Mouse (Mus musculus) left cerebral cortex, postnatal 4 days (tissue): ENCODE measurements at regions not wholly inside any gene's neighbourhood (a gene's known extent, or its start where the extent isn't known, plus 50 kb on each side); places are given as distances from the start of the nearest gene placed in this dataset.

Source experiments
- DNase-seq: peaks from one replicate; pipeline ENCODE4 v3.0.0-alpha.2; 2022
- intact Hi-C: fragments of 180-260 bp; cut with DNase I; formaldehyde crosslinking; loops from one replicate; pipeline ENCODE4 v1.15.1; 2025

DNA sequence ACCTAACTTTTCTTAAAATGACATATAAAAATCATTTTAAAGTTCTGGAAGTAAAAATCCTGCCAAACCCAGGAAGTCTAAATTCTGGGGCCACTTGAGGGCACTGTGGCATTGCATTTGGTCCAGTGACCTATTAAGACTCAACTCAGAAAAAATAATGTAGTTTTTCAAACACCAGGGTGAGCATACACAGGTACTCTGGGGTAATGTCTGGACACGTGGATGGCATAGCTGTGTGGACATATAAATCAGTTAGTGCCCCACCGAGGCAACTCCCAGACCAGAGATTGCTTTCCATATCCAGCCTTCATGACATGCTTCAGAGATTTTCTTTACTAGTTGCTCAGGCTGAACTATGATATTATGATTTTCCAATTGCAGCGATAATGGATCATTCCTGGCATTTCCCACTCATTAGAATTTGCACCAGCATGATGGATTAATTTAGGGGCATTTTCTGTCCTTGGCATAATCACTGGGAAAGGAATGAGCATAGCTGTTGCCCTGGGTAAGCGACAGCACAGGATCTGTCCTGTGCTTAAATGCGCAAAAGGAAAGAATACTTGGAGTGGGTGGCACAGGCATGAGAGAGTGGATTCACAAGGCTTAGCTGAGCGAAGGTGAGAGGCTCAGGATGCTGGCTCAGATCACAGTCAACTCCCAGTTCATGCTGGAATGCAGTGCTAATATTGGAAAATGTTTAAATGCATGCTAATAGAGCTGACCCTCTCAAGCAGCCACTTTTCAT, 1526.6 kb upstream of the Cdh8 start:
- DNase-seq = peak; percentile 48
- intact Hi-C loops = loop anchor here (5.0 to 10.0 kb wide), 2 partner anchors 1119 to 1842 kb away; partner anchors contain the start of gene Cdh11

DNA sequence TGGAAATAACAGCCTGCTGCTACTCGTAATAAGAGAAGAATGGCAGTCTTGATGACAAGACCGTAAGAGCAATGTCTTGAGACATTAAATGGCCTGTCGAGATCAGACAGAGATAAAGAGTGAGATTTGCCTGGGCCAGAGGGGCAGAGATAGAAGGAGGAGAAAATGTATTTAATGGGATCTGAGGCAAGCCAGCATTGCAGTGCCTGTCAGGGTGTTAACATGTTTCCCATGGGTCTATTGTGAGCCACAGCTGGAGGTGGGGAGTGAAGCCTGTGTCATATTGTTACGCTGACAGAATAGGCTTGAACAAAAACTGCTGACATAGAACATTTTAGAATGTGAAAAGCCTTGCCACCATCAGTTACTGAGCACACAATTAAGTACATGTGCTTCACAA, 1523.3 kb upstream of the Cdh8 start:
- intact Hi-C loops = no loop called here
- no peak for DNase-seq

DNA sequence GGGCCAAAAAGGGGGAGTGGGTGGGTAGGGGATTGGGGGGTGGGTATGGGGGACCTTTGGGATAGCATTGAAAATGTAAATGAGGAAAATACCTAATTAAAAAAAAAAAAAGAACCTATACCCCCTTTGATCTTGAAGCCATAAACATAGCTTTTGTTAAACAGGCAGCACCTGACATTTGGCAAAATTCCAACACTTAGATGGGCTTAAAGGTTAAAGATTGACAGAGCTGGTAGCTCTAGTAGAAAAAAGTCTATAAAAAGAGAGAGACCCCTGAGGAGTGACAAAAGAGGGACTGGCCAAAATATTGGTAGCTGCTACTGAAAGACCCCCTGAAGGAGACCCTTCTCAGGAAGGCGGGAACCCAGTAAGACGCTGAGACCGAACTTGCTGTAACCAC, 1474.0 kb upstream of the Cdh8 start:
- DNase-seq = no peak
- intact Hi-C loops = no loop called here

DNA sequence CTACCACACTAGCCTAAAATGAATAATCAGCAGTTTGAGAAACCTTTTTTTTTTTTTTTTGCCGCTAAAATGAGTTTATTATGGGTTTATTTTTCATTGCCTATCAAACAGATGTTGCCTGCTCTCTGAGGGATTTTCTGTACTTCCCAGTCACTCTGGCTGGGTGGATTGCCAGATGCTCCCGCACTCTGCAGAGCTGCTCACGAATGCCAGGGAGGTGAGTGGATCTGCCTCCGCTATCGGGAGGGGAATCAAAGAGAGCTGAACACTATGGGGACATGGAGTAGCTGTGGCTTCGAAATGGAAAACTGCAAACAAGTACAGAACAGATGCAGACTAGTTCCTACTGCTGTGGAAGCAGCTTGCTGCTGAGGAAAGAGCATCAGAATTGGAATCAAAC, 1449.4 kb upstream of the Cdh8 start:
- DNase-seq = no peak
- intact Hi-C loops = no loop called here

DNA sequence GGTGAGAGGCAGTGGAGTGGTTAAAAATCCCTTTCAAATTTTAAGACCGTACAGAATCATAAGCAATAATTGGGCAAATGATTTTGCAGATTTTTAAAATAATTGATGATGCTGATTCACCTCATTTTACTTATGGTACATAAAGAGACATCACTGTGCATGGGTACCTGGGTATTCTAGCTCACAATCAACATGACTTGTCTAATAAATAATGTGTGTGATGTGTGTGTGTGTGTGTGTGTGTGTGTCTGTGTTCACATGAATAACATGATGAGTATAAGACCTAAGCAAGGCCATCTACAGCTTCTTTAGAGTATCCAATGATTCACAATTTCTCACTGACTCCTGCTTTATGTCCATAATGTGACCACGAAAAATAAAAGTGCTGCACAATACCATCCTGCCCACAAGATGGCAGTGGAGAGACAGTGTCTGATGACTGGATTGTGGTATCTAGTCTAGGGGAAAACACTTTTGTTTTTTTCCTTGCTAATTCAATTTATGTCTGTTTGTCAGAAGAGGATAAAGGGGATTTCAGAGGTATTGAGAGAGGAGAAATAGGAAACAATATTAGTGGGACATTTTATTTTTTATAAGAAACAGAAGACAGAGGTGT, 1434.7 kb upstream of the Cdh8 start:
- peak; percentile 38 for DNase-seq
- intact Hi-C loops = loop anchor here (10.0 kb wide), 1 partner anchor 1924 kb away; no protein-coding TSS in a partner anchor
